Mouse (Mus musculus): Measurements from ENCODE around the gene Mars2.

Gene Mars2

GRCm38 (mm10) chr1:55224111-55224510 lies 12.9 kb upstream of the Mars2 start:
- no peak for DNase-seq

DNA sequence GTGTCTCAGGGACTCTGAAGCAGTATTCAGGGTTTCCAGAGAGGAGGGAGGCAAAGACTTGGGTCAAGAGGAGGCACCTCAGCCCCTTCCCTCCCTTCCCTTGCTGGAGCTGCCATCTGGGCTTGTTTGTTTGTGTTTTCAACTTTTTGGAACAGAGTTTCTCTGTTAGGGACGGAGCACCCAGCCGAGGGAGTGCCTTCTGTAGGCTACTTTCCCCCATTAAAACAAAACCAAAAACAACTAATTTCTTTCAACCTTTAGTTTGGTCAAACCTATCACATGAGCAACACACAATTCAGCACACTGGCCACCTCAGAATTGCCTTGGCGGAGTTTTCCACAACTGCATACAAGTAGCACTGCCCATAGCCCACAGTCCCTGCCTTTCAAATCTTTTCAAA lies 11.6 kb upstream of the Mars2 start:
- no peak for DNase-seq

DNA sequence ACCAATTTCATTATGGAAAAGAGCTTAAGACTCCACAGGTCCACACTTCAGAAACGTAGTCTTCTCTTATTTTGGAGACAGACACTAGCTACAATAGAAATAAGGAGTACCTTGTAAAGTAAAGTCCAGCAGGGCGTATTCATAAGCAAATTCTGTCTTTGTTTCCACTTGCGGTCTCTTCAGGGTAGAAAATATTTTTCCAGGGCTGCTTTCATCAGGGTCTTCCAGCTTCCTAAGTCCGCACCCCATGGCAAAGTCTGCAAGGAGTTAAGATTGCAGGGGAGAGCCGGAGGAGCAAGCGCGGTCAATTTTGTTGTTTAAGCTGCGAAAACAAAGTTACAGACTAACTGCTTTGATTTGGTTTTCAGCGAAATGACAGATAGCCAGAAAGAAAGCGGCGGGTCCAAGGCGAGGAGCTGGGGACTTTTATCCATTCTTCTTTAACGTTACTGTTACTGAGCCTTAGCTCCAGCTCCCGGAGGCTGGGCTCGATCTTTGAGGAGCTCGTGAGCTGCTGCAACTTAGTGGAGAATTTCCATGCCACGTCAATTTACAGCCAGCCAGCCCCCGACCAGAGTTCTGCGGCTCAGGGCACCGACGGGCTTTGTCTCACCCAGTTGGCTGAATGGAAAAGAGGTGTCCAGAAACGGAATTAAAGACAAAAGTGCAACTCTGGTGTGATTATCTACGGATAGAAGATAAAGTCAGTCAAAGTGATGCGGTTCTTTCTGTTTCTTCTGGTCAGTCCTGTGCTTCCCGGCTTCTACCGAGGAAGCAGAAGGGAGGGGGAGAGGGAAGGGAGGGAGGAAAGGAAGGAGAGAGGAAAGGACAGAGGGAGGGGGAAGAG lies 10.7 kb upstream of the Mars2 start, which contains the start of gene Rftn2:
Gene Rftn2 (minus strand): TSS at position 772 of the 847 bp plus-strand sequence.
- peak; percentile 15 for DNase-seq

GRCm38 (mm10) chr1:55227376-55227775 lies 9.6 kb upstream of the Mars2 start:
- no peak for DNase-seq

GRCm38 (mm10) chr1:55228256-55228884 lies 8.6 kb upstream of the Mars2 start:
- no peak for DNase-seq

DNA sequence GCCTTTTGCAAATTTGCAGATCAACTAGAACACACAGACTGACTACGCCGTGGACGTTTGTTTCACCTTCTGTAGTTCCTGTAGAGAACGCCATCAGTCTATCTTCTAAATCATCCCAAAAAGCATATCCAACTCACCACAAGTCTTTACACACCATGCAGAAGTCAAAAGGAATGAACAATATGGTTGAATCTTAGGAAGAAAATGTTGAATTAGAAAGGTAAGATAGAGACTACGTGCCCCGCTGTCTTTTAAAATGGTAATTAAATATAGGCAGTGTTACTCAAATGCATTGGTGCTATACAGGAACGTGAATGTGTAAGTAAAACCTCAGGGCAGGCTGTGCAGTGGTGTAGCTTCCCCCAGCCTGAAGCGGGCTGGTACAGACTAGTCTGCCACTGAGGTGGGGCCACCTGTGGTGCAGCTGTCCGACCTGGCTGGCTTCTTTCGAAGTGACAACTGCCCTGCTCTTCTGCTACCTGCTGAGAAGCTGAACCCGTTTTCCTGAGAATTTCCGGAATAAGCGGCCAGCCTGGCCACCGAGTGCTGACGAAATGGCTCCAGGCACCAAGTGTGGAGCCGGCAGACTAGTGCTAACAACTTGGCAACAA lies 2.0 kb upstream of the Mars2 start:
- DNase-seq, result no peak

DNA sequence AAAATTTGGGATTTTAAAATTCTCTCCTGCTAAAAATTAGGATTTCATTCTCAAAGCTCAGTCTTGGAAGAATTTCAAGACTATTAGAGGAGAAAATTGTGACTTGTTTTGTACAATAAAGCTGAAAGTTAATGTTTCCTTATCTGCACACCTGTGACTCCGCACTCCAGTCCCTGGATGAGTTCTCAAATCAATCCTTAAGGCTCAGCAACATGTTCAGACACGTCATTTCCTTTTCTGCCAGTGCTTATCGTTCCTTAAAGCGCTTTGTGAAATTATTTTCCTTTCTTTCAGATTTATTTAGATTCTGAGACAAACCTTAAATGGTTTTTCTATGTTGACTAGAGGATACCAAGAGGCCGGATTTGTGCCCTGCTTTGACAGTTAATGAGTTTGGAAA lies 490 bp upstream of the Mars2 start:
- DNase-seq, result no peak

GRCm38 (mm10) chr1:55237643-55238161 lies 725 bp downstream of the Mars2 start:
- DNase-seq, result peak; percentile 26

GRCm38 (mm10) chr1:55238496-55238895 lies 1.5 kb downstream of the Mars2 start:
- no peak for DNase-seq

GRCm38 (mm10) chr1:55239237-55239636 lies 2.3 kb downstream of the Mars2 start:
- DNase-seq, result peak; percentile 66

DNA sequence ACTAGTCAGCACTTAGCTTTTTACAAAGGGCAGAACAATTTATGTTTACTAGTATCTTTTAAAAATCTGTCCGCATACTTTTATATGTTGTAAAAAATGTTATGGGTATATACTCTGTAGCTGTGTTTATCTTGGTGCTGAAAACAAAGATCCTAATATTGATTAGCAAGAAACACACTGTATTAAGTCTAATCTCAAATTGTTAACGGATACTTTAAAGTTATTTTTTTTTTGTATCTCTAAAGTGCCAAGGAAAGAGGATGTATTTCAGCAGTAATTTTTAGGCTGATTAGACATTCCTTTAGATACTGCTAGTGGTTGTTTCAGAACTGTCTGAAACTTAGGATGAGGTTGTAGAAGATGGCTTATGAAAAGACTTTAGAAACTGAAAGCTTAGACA lies 9.4 kb downstream of the Mars2 start:
- DNase-seq, result no peak

- no peak for DNase-seq
Observed at GRCm38 (mm10) chr1:55264385-55264784, 27.4 kb downstream of the Mars2 start.

DNA sequence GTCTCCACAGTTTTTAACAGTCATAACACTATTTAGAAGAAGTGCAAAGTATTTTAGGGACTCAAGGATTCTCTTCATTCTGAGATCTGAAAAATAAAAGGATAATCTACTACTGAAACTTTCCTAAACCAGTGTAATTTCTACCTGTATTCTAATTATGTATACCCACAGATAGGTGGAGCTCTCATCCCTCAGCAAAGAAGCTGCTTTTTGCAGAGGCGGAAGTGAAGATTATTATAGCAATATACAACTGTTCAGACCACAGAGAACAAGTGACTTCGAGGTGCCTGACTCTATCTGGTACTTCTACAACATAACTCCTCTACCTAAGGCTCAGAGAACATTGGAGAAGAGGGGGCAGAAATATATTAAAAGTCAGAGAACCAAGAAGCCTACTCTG lies 28.5 kb downstream of the Mars2 start:
- DNase-seq, result no peak

- DNase-seq, result no peak
Observed at GRCm38 (mm10) chr1:55279081-55279480, 42.1 kb downstream of the Mars2 start.

Measured in kidney, adult 9 months (tissue).